Mouse (Mus musculus) common myeloid progenitor, adult 5-6 weeks (primary cell): ENCODE measurements around the gene Pcyox1. TPM values are rescaled to one million over a fixed set of nuclear protein-coding genes. Genes with fewer than 3 reads are reported as not detected.
A peak's percentile ranks its signal among the peaks of the same experiment; 100 is the strongest.

Experiments used
- ATAC-seq: replicated peaks from 2 replicates; pipeline ENCODE4 v1.8.0; 2016; ENCODE audit warnings: low read depth, mild to moderate bottlenecking, moderate TSS enrichment, inconsistent platforms; ENCODE audit not compliant: poor library complexity, severe bottlenecking
- total RNA-seq: library from RNA; stranded (forward); fragments of 200-1000, 187-1606 nt; gene quantifications from 2 replicates; pipeline ENCODE4 v1.2.3, GENCODE M21; 2017

Pcyox1 gene
- total RNA-seq, result 32.1 and 42.2 TPM in 2 replicates

- ATAC-seq, result peak; percentile 75
Measured at GRCm38 (mm10) chr6:86396581-86397256, at the start of gene Pcyox1. TSS of gene Pcyox1 (minus strand) at chr6:86397154.

GRCm38 (mm10) chr6:86445551-86445950 is 48.6 kb upstream of the Pcyox1 start:
- no peak for ATAC-seq

GRCm38 (mm10) chr6:86441571-86441970 is 44.6 kb upstream of the Pcyox1 start:
- ATAC-seq, result no peak

GRCm38 (mm10) chr6:86439531-86439930 is 42.6 kb upstream of the Pcyox1 start:
- no peak for ATAC-seq

GRCm38 (mm10) chr6:86439119-86439496 is 42.2 kb upstream of the Pcyox1 start:
- no peak for ATAC-seq

- peak; percentile 86 for ATAC-seq
Measured at GRCm38 (mm10) chr6:86438272-86439118, 41.5 kb upstream of the Pcyox1 start, which contains the start of gene C87436. TSS of gene C87436 (plus strand) at chr6:86438374.

- ATAC-seq, result peak; percentile 62
Measured at GRCm38 (mm10) chr6:86437711-86438110, 40.8 kb upstream of the Pcyox1 start.

- ATAC-seq, result no peak
Measured at GRCm38 (mm10) chr6:86433696-86434095, 36.7 kb upstream of the Pcyox1 start.

- ATAC-seq, result no peak
Measured at GRCm38 (mm10) chr6:86431531-86431930, 34.6 kb upstream of the Pcyox1 start.

- no peak for ATAC-seq
Measured at GRCm38 (mm10) chr6:86426358-86426757, 29.4 kb upstream of the Pcyox1 start, which contains the start of gene Gm44790. TSS of gene Gm44790 (plus strand) at chr6:86426658.

GRCm38 (mm10) chr6:86420491-86420890 is 23.5 kb upstream of the Pcyox1 start:
- ATAC-seq, result peak; percentile 83

- no peak for ATAC-seq
Measured at GRCm38 (mm10) chr6:86419239-86419638, 22.3 kb upstream of the Pcyox1 start.

- peak; percentile 63; the same call in 1 of the 2 replicates for ATAC-seq
Measured at GRCm38 (mm10) chr6:86418711-86419110, 21.8 kb upstream of the Pcyox1 start.

GRCm38 (mm10) chr6:86406306-86406705 is 9.4 kb upstream of the Pcyox1 start:
- no peak for ATAC-seq

GRCm38 (mm10) chr6:86404996-86405395 is 8.0 kb upstream of the Pcyox1 start:
- ATAC-seq, result no peak

- peak; percentile 90 for ATAC-seq
Measured at GRCm38 (mm10) chr6:86404100-86404861, 7.3 kb upstream of the Pcyox1 start, which contains the start of gene Tia1. TSS of gene Tia1 (plus strand) at chr6:86404219.

- peak; percentile 40 for ATAC-seq
Measured at GRCm38 (mm10) chr6:86403728-86404099, 6.8 kb upstream of the Pcyox1 start.

GRCm38 (mm10) chr6:86402681-86403607 is 6.0 kb upstream of the Pcyox1 start:
- no peak for ATAC-seq

- ATAC-seq, result peak; percentile 60
Measured at GRCm38 (mm10) chr6:86400972-86401371, 4.0 kb upstream of the Pcyox1 start.
